Mouse (Mus musculus): Measurements from ENCODE around the gene Akna. TPM values are rescaled to one million over a fixed set of nuclear protein-coding genes. Genes with fewer than 3 reads are reported as not detected.

The Akna gene
- polyA plus RNA-seq, 1 experiment, result 76.6 TPM

GRCm38 (mm10) chr4:63355877-63356665 lies 47.1 kb downstream of the Akna start, which contains the start of gene Orm3:
TSS of gene Orm3 (plus strand) at chr4:63356162.
- no peaks in the 10 kb centered on the region for H3K36me3 ChIP-seq (ENCODE audit: control insufficient read depth, insufficient read depth, low read length)
- no peak within 1 kb of the TSS for H3K4me3 ChIP-seq (ENCODE audit: control insufficient read depth, insufficient read depth, low read length)
- no peaks in the 10 kb centered on the region for H3K27me3 ChIP-seq (ENCODE audit: control insufficient read depth, insufficient read depth, low read length)
- WGBS, result 24% methylated on average over 4 of the region's 4 CpGs
- DNase-seq, result no peak
- H3K4me1 ChIP-seq (replicated peaks; ENCODE audit: control insufficient read depth, insufficient read depth, low read length), result no peaks in the 10 kb centered on the region
- no peak within 1 kb of the TSS for H3K27ac ChIP-seq (ENCODE audit: control insufficient read depth, insufficient read depth, low read length)
- no peak for TF ChIP-seq CTCF (IDR thresholded peaks at IDR 0.05; ENCODE audit: borderline replicate concordance, control insufficient read depth, extremely low read depth, insufficient read depth, low read length, poor library complexity)
- no peak for TF ChIP-seq POLR2A (IDR thresholded peaks at IDR 0.05; ENCODE audit: control insufficient read depth, extremely low read depth, insufficient read depth, low read length, poor library complexity)

DNA sequence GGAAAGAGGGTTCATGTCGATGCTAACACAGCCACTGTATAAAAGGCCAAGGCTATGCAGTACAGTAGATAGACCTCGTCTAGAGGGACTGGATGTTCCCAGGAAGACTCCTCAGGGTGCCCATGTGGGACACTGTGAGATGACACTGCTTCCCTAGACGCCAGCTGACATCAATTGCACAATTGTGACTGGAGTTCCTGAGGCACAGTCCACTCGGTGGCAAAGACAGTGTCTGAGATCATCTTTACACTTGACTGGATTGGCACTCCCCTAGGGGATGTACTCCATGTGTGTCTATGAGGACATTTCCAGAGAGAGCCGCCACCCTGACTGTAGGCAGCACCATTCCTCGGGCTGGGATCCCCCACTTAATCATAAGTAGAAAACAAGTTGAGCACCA lies 54.6 kb downstream of the Akna start:
- TF ChIP-seq CTCF (IDR thresholded peaks at IDR 0.05; ENCODE audit: borderline replicate concordance, control insufficient read depth, extremely low read depth, insufficient read depth, low read length, poor library complexity) (no peak), POLR2A (IDR thresholded peaks at IDR 0.05; ENCODE audit: control insufficient read depth, extremely low read depth, insufficient read depth, low read length, poor library complexity) (no peak)

DNA sequence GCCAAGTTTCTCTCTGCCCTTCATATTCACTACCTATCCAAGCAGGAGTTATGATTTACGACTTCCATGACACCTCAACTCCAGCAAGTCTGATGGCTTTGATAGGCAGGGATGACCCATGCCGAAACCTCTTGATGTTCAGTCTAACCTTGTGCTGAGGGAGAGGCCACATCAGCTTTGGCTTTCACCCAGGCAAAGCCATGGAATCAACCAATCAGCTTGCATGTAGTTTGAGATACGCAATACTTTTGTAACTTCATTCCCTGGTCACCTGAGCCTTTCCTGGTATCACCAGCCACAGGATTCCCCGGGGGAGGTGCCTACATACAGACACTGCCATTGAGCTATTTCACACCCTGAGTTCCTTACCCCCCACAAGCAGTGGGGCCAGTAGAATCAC lies 56.5 kb downstream of the Akna start:
- Histone ChIP-seq H3K4me1 (replicated peaks; ENCODE audit: control insufficient read depth, insufficient read depth, low read length) (no peaks in the 10 kb centered on the region), H3K4me3 (ENCODE audit: control insufficient read depth, insufficient read depth, low read length) (no peak overlapping the region), H3K27me3 (ENCODE audit: control insufficient read depth, insufficient read depth, low read length) (no peaks in the 10 kb centered on the region), H3K27ac (ENCODE audit: control insufficient read depth, insufficient read depth, low read length) (no peak overlapping the region), H3K36me3 (ENCODE audit: control insufficient read depth, insufficient read depth, low read length) (no peaks in the 10 kb centered on the region)
- no peak for TF ChIP-seq CTCF (IDR thresholded peaks at IDR 0.05; ENCODE audit: borderline replicate concordance, control insufficient read depth, extremely low read depth, insufficient read depth, low read length, poor library complexity)
- TF ChIP-seq POLR2A (IDR thresholded peaks at IDR 0.05; ENCODE audit: control insufficient read depth, extremely low read depth, insufficient read depth, low read length, poor library complexity), result no peak
- WGBS, result 92% methylated on average over 4 of the region's 4 CpGs
- no peak for DNase-seq

More for the DNA sequence above, 54.6 kb downstream of the Akna start:
- DNase-seq, result no peak
- 90% methylated on average over 6 of the region's 6 CpGs for WGBS
- Histone ChIP-seq H3K4me1 (replicated peaks; ENCODE audit: control insufficient read depth, insufficient read depth, low read length) (no peaks in the 10 kb centered on the region), H3K27ac (ENCODE audit: control insufficient read depth, insufficient read depth, low read length) (no peak overlapping the region), H3K36me3 (ENCODE audit: control insufficient read depth, insufficient read depth, low read length) (no peaks in the 10 kb centered on the region), H3K27me3 (ENCODE audit: control insufficient read depth, insufficient read depth, low read length) (no peaks in the 10 kb centered on the region), H3K4me3 (ENCODE audit: control insufficient read depth, insufficient read depth, low read length) (no peak overlapping the region)

GRCm38 (mm10) chr4:63345261-63345660 lies 57.9 kb downstream of the Akna start:
- Histone ChIP-seq H3K27me3 (ENCODE audit: control insufficient read depth, insufficient read depth, low read length) (no peaks in the 10 kb centered on the region), H3K36me3 (ENCODE audit: control insufficient read depth, insufficient read depth, low read length) (no peaks in the 10 kb centered on the region), H3K4me1 (replicated peaks; ENCODE audit: control insufficient read depth, insufficient read depth, low read length) (no peaks in the 10 kb centered on the region), H3K4me3 (ENCODE audit: control insufficient read depth, insufficient read depth, low read length) (no peak overlapping the region), H3K27ac (ENCODE audit: control insufficient read depth, insufficient read depth, low read length) (no peak overlapping the region)
- TF ChIP-seq CTCF (IDR thresholded peaks at IDR 0.05; ENCODE audit: borderline replicate concordance, control insufficient read depth, extremely low read depth, insufficient read depth, low read length, poor library complexity) (no peak), POLR2A (IDR thresholded peaks at IDR 0.05; ENCODE audit: control insufficient read depth, extremely low read depth, insufficient read depth, low read length, poor library complexity) (no peak)
- no peak for DNase-seq

- Histone ChIP-seq H3K4me3 (ENCODE audit: control insufficient read depth, insufficient read depth, low read length) (no peak within 1 kb of the TSS), H3K4me1 (replicated peaks; ENCODE audit: control insufficient read depth, insufficient read depth, low read length) (no peaks in the 10 kb centered on the region), H3K27ac (ENCODE audit: control insufficient read depth, insufficient read depth, low read length) (no peak within 1 kb of the TSS), H3K27me3 (ENCODE audit: control insufficient read depth, insufficient read depth, low read length) (no peaks in the 10 kb centered on the region), H3K36me3 (ENCODE audit: control insufficient read depth, insufficient read depth, low read length) (no peaks in the 10 kb centered on the region)
- no peak for TF ChIP-seq POLR2A (IDR thresholded peaks at IDR 0.05; ENCODE audit: control insufficient read depth, extremely low read depth, insufficient read depth, low read length, poor library complexity)
- no peak for TF ChIP-seq CTCF (IDR thresholded peaks at IDR 0.05; ENCODE audit: borderline replicate concordance, control insufficient read depth, extremely low read depth, insufficient read depth, low read length, poor library complexity)
- DNase-seq, result no peak
- 93% methylated on average over 8 of the region's 8 CpGs for WGBS
These were observed 58.9 kb downstream of the Akna start, which contains the start of gene Orm1 for GRCm38 (mm10) chr4:63344295-63344694. TSS of gene Orm1 (plus strand) at chr4:63344560.

DNA sequence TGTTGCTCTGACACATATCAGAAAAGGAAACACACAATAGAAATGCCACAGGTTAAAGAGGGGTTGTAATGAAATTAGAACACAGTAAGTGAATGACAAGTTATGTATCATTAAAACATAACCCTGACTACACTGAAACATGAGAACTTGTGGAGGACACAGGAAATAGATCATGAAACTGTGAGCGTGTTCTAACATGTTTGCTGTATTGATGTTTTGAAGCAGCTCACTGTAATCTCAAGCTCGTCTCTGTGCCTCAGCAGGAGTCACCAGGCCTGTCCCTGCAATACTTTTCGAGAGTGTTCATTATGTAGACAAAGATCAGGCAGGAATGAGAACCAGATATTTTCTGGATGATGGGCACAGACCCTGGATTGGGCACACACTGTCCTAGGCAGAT lies 59.5 kb downstream of the Akna start:
- WGBS, result 88% methylated on average over 3 of the region's 3 CpGs
- TF ChIP-seq POLR2A (IDR thresholded peaks at IDR 0.05; ENCODE audit: control insufficient read depth, extremely low read depth, insufficient read depth, low read length, poor library complexity) (no peak), CTCF (IDR thresholded peaks at IDR 0.05; ENCODE audit: borderline replicate concordance, control insufficient read depth, extremely low read depth, insufficient read depth, low read length, poor library complexity) (no peak)
- Histone ChIP-seq H3K36me3 (ENCODE audit: control insufficient read depth, insufficient read depth, low read length) (no peaks in the 10 kb centered on the region), H3K4me1 (replicated peaks; ENCODE audit: control insufficient read depth, insufficient read depth, low read length) (no peaks in the 10 kb centered on the region), H3K4me3 (ENCODE audit: control insufficient read depth, insufficient read depth, low read length) (no peak overlapping the region), H3K27me3 (ENCODE audit: control insufficient read depth, insufficient read depth, low read length) (no peaks in the 10 kb centered on the region), H3K27ac (ENCODE audit: control insufficient read depth, insufficient read depth, low read length) (no peak overlapping the region)
- no peak for DNase-seq

Measured in thymus, adult 2 months (tissue).